Mouse (Mus musculus): ENCODE data around the gene Prkaca. TPM values are rescaled to one million over a fixed set of nuclear protein-coding genes. Genes with fewer than 3 reads are reported as not detected.

The Prkaca gene
- total and polyA plus RNA-seq, 3 experiments, result 14.0 to 27.3 (median 18.5) TPM

GRCm38 (mm10) chr8:83980845-83981244 lies 8.1 kb downstream of the Prkaca start:
- no peak for DNase-seq (ENCODE audit: extremely low read depth)
- in situ Hi-C loops (cut with MboI; ENCODE audit: low pct_ligation_motif_present, low pct_unique_long_range_greater_than_20kb, low sequenced_read_pairs), result no loop called here
- Histone ChIP-seq H3K27ac (ENCODE audit: insufficient read depth, low read depth) (no peak overlapping the region), H3K9ac (ENCODE audit: insufficient read depth, low read depth) (no peak overlapping the region), H3K4me1 (ENCODE audit: control insufficient read depth in 1 of 2, insufficient read depth in 2 of 2) (peaks cover 2 to 37% of the 10 kb centered on the region in 2 experiments; a peak in 3 of 4 replicates), H3K4me3 (replicated peaks in 1 of 3; ENCODE audit: low read depth in 2 of 3, low read length in 2 of 3, poor library complexity in 1 of 3) (no peak overlapping the region), H3K27me3 (replicated peaks) (no peaks in the 10 kb centered on the region), H3K4me2 (ENCODE audit: insufficient read depth, low read depth, poor library complexity, severe bottlenecking) (no peak overlapping the region), H3K36me3 (replicated peaks in 1 of 2; ENCODE audit: control insufficient read depth in 1 of 2, insufficient read depth in 1 of 2, low read length in 1 of 2) (peaks cover 25 to 52% of the 10 kb centered on the region in 2 experiments), H3K79me2 (replicated peaks; ENCODE audit: control insufficient read depth, extremely low read depth, insufficient read depth, poor library complexity, severe bottlenecking) (no peaks in the 10 kb centered on the region), H3K9me3 (replicated peaks; ENCODE audit: low read length) (no peaks in the 10 kb centered on the region)
- dilution Hi-C loops (cut with MboI; ENCODE audit: extremely low pct_ligation_motif_present, extremely low pct_unique_long_range_greater_than_20kb, low sequenced_read_pairs), result no loop called here
- TF ChIP-seq GABPA (IDR thresholded peaks at IDR 0.05; ENCODE audit: insufficient replicate concordance, low read depth, low read length), result no peak
- TF ChIP-seq IRF4 (IDR thresholded peaks at IDR 0.05; ENCODE audit: low read depth, low read length), result no peak
- TF ChIP-seq ZNF384 (IDR thresholded peaks at IDR 0.05; ENCODE audit: low read depth, low read length), result no peak
- peak in 1 of 2 experiments; percentile 11; a peak in 1 of 4 replicates for TF ChIP-seq CTCF (conservative IDR thresholded peaks at IDR 0.05 in 1 of 2, IDR thresholded peaks at IDR 0.05 in 1 of 2; ENCODE audit: low read depth in 2 of 2, low read length in 2 of 2)

DNA sequence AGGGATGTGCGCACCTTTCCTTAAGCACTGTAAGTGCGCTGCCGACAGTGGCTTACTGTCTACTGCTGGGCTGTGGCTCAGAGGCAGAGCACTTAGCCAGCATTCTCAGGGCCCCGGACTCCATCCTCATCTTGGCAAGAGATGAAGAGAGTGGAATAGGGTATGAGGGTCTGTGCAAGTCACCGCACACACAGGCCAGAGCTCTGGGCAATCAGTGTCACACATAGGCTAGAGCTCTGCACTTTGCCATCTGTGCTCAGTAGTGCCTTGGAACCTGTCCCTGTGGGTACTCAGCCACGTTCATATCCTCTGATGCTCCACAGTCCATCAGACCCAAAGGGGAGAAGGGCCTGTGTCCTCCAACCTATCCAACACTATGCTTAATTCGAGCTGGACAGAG lies 8.7 kb downstream of the Prkaca start:
- dilution Hi-C loops (cut with MboI; ENCODE audit: extremely low pct_ligation_motif_present, extremely low pct_unique_long_range_greater_than_20kb, low sequenced_read_pairs) (no loop called here), in situ Hi-C loops (cut with MboI; ENCODE audit: low pct_ligation_motif_present, low pct_unique_long_range_greater_than_20kb, low sequenced_read_pairs) (no loop called here)
- peaks cover 25 to 58% of the 10 kb centered on the region in 2 experiments for H3K36me3 ChIP-seq (replicated peaks in 1 of 2; ENCODE audit: control insufficient read depth in 1 of 2, insufficient read depth in 1 of 2, low read length in 1 of 2)
- H3K27ac ChIP-seq (ENCODE audit: insufficient read depth, low read depth), result no peak overlapping the region
- H3K4me1 ChIP-seq (ENCODE audit: control insufficient read depth in 1 of 2, insufficient read depth in 2 of 2), result peaks cover 2 to 40% of the 10 kb centered on the region in 2 experiments; a peak in 3 of 4 replicates
- no peak for DNase-seq (ENCODE audit: extremely low read depth)
- no peaks in the 10 kb centered on the region for H3K79me2 ChIP-seq (replicated peaks; ENCODE audit: control insufficient read depth, extremely low read depth, insufficient read depth, poor library complexity, severe bottlenecking)
- H3K4me3 ChIP-seq (replicated peaks in 1 of 3; ENCODE audit: low read depth in 2 of 3, low read length in 2 of 3, poor library complexity in 1 of 3), result no peak overlapping the region
- no peak for TF ChIP-seq UBTF (IDR thresholded peaks at IDR 0.05; ENCODE audit: low read depth, low read length)
- TF ChIP-seq CTCF (conservative IDR thresholded peaks at IDR 0.05 in 1 of 2, IDR thresholded peaks at IDR 0.05 in 1 of 2; ENCODE audit: low read depth in 2 of 2, low read length in 2 of 2), result no peak
- TF ChIP-seq SIN3A (IDR thresholded peaks at IDR 0.05; ENCODE audit: low read length), result no peak
- TF ChIP-seq MXI1 (IDR thresholded peaks at IDR 0.05; ENCODE audit: low read depth, low read length), result no peak
- no peak for TF ChIP-seq HCFC1 (IDR thresholded peaks at IDR 0.05; ENCODE audit: low read depth, low read length)
- no peak for TF ChIP-seq ZC3H11A (IDR thresholded peaks at IDR 0.05; ENCODE audit: low read depth, low read length)
- no peak for TF ChIP-seq SMC3 (IDR thresholded peaks at IDR 0.05; ENCODE audit: low read depth, low read length)
- no peak for TF ChIP-seq ZNF384 (IDR thresholded peaks at IDR 0.05; ENCODE audit: low read depth, low read length)
- no peak for TF ChIP-seq PAX5 (IDR thresholded peaks at IDR 0.05; ENCODE audit: low read length)
- no peak for TF ChIP-seq ZMIZ1 (IDR thresholded peaks at IDR 0.05; ENCODE audit: low read depth, low read length)
- TF ChIP-seq GABPA (IDR thresholded peaks at IDR 0.05; ENCODE audit: insufficient replicate concordance, low read depth, low read length), result no peak
- no peak for TF ChIP-seq RCOR1 (conservative IDR thresholded peaks at IDR 0.05; ENCODE audit: low read depth, low read length)
- no peak for TF ChIP-seq BHLHE40 (IDR thresholded peaks at IDR 0.05; ENCODE audit: low read depth, low read length)
- no peak for TF ChIP-seq POLR2A (IDR thresholded peaks at IDR 0.05; ENCODE audit: low read depth, low read length)
- H3K9me3 ChIP-seq (replicated peaks; ENCODE audit: low read length), result no peaks in the 10 kb centered on the region
- no peak overlapping the region for H3K9ac ChIP-seq (ENCODE audit: insufficient read depth, low read depth)
- no peak overlapping the region for H3K4me2 ChIP-seq (ENCODE audit: insufficient read depth, low read depth, poor library complexity, severe bottlenecking)
- no peaks in the 10 kb centered on the region for H3K27me3 ChIP-seq (replicated peaks)
